Mouse (Mus musculus): ENCODE data around the gene Il18rap. TPM values are rescaled to one million over a fixed set of nuclear protein-coding genes. Genes with fewer than 3 reads are reported as not detected.
"Not testable (repeated sequence)": the region's sequence is repeated elsewhere in the genome, so short reads cannot be mapped to it uniquely, and the experiment has no call there.

Gene Il18rap
- total RNA-seq, 2 experiments from 2014 or later: 0.12 to 0.13 TPM

- no peak for DNase-seq
Observed at GRCm38 (mm10) chr1:40546645-40547044, 31.5 kb downstream of the Il18rap start.

GRCm38 (mm10) chr1:40547064-40547572 is 32.0 kb downstream of the Il18rap start:
- no peak for DNase-seq

- no peak for DNase-seq
Observed at GRCm38 (mm10) chr1:40547762-40548161, 32.6 kb downstream of the Il18rap start.

GRCm38 (mm10) chr1:40569374-40569773 is 54.2 kb downstream of the Il18rap start:
- no peak for DNase-seq

- DNase-seq: peak; percentile 22 to 40
Observed at GRCm38 (mm10) chr1:40579784-40580183, 64.6 kb downstream of the Il18rap start, which contains the start of gene Slc9a4. Gene Slc9a4, plus strand, starts transcription at chr1:40580081.

DNA sequence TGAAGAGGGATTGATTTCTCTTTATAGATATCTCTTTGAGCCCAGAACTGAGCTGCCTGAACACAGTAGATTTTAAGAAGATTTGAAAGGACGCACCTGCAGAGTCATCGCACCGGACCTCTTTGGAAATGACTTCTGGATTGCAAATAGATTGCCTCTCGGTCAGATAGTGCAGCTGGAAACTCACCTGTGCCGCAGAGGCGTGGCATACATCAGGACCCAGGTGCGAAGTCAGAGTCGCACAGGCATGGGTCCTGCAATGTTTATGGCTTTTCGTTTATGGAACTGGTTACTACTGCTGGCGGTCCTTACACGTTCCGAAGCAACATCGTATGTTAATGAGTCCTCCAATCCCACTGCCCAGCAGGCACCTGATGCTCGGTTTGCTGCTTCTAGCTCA is 65.1 kb downstream of the Il18rap start:
- DNase-seq: no peak

DNA sequence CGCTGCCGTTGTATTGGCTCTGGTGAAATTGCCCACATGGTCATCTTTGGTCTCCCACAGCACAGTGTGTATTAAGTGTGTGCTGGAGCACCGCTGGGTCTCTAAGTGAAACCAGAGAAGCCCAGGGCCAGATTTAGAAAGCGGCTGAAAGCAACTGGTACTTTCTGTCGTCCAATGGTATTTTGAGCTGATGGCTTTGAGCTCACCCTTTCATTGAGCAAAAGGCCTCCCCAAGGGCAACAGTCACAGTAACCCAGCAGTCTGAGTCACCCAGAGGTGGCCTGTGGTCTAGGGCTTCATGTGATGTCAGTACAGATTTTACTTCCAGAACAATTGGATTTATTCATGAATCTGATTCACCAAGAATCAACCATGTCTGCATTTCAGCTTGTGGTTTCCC is 71.6 kb downstream of the Il18rap start:
- no peak for DNase-seq

DNA sequence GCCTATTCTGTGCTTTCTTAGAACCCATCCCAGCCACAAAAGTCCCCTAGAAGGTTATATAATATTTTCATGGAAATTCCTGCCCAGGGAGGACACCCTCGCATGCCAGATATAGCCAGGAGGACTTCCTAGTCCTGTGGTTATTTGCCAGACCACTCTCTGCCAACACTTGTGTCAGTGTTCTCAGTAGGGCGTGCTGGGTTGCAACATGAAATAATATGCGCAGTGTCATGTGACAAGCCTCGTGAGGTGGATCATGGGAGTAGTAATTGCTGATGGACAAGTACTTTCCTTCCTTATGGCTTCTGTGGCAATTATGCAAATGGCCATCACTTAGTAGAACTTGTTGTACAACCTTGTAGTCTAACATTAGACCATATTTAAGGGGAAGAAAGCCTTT is 75.8 kb downstream of the Il18rap start:
- no peak for DNase-seq

DNA sequence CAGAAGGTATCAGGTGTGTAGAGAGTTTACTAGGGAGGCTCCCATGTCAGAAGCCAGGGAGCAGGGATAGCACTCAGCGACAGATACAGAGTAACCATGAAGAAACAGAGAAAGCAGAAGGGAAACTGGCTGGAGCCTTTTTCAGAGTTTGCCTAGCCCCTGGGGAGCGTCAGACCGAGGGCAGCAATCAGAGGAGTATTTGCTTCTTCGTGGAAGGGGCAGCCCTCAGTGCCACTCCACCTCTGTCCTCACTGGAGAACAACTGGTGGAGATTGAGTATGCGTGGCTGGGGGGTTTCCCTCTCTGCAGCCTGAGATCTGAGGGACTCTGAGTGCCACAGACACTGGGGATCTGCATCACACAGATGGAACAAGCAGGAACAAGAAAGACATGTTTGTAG is 82.7 kb downstream of the Il18rap start:
- DNase-seq: no peak

GRCm38 (mm10) chr1:40599661-40600060 is 84.5 kb downstream of the Il18rap start:
- DNase-seq: not testable (repeated sequence)

DNA sequence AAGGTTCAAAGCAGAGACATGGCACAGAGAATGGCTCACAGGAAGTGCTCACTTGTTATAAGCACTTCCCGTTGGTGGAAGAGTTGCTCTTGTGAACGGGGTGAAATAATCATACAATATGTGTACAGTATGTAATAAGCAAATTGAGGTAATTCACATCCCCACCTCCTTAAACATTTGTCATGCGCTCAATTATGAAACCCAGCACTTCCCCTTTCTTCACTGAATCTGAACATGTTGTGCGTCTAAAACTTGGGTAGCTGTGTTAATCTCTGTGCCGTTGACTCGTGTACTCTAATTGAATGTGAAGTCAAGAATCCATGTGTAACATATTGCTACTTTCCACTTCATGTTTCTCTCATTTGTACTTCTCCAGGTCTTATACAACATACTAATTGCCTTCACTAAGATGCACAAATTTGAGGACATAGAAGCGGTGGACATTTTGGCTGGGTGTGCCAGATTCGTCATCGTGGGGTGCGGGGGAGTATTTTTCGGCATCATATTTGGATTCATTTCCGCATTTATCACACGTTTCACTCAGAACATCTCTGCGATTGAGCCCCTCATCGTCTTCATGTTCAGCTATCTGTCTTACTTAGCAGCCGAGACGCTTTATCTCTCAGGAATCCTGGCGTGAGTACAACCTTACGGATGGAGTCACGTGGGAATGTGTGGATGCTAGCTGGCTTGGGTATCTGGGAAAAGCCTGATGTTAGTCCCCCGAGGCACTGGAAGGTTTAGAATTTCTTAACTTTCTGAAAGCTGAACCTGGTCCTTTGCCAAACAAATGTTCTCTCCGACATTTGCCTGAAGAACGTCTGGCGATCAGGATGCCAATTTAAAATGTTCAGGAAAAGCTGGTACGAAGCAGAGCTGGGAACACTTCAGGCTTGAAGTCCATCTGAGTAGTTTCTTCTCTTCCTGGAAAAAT is 85.5 kb downstream of the Il18rap start:
- peak; percentile 50 to 64 for DNase-seq

Other genes with a start within 250 kb of the Il18rap start
- under 1 TPM; 0.42 to 0.61 TPM for gene Il1rl2, start 190.8 kb upstream of the Il18rap start, total RNA-seq (2021)
- gene Il1rl1, start 85.8 kb upstream of the Il18rap start, total RNA-seq (2021): under 1 TPM; 0.07 to 0.08 TPM
- gene Il18r1, start 49.8 kb upstream of the Il18rap start, total RNA-seq (2021): not detected
- gene Slc9a4, start 64.7 kb downstream of the Il18rap start, total RNA-seq (2021): 10 to 100 TPM; 19.5 to 22.2 TPM
- 10 to 100 TPM; 25.1 to 28.4 TPM for gene Slc9a2, start 165.2 kb downstream of the Il18rap start, total RNA-seq (2021)